Mouse (Mus musculus) WW6 (cell line): ENCODE measurements around the gene Ptprm.

ENCODE experiments used
- DNase-seq: peaks from one replicate; pipeline ENCODE4 v3.0.0-alpha.2; 2013; ENCODE audit warnings: low read depth, low spot score

Gene Ptprm

DNA sequence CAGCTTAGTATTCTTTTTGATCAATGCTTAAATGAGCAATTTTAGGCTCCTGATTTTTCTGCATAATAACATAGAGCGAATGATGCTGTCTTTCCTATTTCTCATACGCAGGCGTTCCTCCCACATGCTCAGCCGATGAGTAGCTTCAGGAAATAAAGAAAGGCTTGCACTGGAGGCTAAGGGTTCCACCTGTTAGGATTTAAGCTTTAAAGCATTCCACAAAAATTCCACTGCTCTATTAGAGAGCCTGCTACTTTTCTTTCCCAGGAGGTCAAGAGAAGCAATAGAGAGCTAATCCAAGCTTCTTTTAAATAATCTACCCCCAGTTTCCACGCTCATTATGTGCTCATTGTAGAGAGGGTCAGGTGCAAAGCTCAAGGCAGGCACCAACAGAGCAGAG lies 127.3 kb downstream of the Ptprm start:
- no peak for DNase-seq

DNA sequence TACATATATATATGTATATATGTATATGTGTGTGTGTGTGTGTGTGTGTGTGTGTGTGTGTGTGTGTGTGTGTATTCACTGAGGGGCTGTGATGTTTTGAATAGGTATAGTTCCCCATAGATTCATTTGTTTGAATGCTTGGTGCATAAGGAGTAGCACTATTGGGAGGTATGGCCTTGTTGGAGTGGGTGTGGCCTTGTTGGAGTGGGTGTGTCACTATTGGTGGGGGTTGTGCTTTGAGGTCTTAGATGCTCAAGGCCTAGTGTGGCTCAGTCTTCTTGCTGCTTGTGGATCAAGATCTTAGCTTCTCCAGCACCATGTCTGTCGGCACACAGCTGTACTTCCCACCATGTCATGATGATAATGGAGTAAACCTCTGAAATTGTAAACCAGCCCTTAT lies 138.9 kb downstream of the Ptprm start:
- DNase-seq, result no peak

DNA sequence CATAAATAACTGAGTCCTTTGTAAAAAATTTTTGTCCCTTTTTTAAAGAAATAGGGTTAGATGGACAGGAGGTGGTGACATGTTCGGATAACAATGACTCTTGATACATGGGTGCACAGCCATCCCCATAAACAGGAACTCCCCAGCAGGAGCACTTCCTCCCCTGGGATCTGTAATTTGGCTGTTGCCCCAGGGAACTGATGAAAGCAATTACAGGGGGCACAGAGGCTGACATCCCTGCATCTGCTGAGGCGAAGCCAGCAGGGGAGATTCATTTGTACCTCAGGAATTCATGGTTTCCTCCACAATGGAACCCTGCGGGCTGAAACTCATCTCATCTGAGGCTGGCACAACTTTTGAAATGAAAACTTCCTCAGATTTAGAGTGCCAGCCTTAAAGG lies 140.5 kb downstream of the Ptprm start:
- no peak for DNase-seq

DNA sequence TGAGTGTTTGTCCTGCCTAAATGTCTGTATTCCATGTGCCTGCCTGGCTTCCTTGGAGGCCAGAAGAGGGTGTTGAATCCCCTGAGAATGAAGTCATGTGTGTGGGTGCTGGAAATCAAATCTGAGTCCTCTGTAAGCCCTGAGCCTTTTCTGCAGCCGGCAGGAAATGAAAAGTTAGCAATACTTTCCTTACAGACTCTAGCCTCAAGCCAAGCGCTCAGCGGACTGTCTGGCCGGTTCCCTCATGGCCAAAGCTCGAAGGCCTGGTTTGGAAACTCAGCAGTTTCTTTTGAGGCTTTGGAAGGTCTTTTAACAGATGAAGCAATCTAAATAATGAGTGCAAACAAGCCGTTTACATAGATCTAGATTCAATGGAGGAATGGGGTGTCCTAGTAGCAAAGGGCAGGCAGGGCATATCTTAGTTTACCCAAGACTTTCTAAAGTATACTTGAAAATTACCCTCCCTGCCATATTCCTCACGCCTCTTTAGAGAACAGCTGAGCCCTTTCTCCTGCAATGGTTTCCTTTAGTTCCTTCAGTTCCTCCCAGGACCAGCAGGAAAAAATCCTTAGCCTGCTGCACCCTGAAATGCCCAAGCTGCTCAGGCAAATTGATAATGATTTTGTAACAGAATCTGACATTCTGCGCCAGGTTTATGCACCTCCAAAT lies 144.4 kb downstream of the Ptprm start:
- DNase-seq, result no peak

DNA sequence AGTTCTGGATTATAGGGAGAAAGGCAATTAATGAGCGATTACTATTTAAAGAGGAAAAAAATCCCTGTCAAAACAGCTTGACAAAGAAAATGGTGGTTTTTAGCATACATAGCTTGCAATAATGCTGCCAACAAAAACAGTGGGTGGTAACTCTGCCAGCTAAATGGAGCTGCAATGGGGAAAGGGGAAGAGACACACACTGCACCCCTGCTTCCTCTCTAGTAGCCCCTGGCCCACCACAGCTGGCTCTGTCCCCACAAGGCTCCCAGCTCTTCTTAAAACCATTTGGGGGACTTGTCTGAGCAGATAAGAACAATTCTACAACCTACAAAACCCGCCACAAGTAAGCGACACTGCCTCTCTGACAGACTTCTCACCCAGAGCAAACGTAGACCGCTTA lies 145.7 kb downstream of the Ptprm start:
- no peak for DNase-seq

DNA sequence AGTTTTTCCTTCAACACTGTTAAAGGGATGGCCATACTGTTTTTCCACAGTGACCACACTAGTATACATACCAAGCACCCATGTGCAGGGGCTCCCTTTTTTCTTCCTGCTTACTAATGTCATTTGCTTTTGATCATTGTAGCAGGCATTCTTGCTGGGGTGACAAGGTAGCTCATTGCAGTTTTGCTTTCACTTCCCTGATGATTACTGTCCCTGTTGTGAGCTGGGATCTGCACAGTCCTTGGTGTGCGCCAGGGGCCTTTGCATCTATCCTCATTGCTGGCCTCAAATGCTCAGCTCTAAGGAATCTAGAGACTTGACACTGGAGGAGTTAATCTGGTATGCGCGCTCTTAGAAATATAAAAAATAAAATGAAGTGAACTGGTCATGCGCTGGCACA lies 147.3 kb downstream of the Ptprm start:
- DNase-seq, result no peak

DNA sequence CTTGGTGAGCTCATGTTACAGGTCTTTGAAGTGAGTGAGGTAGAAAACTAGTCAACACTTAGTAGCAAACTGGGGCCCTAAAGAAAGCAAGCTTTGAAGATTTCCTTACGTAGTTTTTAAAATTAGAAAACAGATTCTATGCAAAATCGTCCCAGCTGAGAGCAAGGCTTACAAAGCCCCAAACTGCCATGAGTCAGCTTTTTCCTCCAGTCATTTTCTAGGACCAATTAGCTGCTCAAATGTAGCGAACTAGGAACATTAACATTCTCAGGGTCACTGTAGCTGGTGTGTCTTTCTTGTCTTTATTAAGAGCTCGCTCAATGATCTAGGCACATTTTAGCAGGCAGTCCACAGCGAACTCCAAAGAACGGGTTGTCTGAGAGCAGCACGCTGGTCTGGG lies 153.1 kb downstream of the Ptprm start:
- no peak for DNase-seq

DNA sequence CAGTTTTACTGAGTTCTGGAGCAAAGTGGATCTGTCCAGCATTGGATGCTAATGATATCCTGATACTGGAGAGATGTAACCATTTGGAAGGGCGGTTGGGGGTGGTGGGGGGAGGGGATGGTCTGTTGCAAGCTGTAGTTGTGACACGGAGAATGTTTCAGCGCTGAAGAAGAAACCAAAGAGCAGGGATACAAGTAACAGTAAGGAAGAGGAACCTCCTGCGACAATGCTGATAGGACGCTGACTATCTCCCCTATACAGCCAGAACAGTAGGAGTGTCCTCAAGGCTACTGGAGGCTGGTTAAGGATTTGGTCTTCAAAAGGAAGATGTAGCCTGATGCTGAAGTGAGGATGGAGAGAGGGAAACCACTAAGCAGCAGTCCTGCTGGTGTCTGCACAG lies 160.5 kb downstream of the Ptprm start:
- DNase-seq, result no peak

DNA sequence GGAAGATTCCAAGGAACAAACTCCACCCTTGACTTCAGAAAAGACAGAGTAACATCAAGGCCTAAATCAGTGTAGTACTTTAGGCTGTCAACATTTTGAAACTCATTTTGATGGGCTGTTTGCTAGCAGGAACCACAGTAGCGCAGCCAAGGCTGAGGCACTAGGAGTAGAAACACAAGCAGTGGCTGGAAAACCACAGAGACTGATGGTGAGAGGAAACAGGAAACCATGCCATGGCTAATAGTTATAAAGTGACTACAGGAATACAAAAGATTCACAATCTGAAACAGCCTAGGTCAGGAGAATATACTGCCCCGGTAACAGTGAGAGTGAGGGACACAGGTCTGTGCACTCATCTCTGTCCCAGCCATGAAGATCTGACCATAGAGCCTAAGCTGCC lies 165.7 kb downstream of the Ptprm start:
- DNase-seq, result no peak

DNA sequence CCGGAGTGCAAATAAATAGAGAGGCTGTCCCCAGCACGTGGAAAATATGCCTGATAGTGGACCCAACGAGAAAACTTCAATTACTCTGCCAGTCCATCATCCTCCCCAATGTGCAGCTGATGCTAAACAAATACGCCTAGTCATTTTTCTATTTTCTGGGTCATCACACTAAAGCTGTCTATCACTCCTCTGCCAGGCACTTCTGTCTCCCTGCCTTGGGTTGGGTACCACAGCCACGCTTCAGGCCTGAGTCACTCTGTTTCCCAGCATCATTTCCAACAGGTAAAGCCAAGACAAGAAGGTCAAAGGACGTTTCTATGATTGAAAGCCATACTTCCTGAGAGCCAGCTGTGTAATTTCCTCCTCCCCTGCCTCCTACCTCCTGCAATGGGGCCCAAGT lies 167.4 kb downstream of the Ptprm start:
- no peak for DNase-seq

DNA sequence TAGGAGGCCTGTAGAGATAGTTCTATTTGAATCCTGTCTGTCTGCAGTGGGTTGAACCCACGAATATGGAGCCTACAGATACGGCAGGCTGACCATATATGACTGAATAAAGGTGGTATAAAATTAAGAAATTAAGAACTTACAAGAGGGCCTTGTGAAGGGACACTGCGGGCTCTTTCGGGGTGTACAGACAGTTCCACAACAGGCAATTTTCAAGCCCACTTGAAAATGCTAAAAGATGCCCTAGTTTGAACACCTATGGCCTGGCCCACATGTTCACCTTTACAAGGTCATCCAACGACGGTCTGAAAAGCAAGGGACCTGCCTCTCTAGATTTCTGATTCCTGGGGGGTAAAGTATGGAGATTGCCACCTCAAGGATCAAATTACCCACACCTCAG lies 168.3 kb downstream of the Ptprm start:
- DNase-seq, result no peak

DNA sequence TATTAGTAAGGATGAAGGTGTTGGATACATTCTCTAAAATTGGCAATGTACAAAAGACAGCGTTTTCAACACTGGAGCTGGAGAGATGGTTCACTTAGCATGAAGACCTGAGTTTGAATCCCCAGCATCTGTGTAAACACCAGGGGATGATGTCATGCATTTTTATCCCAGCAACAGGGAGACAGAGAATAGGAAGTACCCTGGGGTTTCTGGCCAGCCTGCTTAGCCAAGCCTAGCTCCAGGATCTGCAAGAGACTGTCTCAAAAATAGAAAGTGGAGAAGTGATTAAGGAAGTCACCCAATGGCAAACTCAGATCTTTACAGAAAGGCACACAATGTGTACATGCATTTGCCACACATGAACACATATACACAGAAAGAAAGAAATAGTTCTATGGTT lies 174.8 kb downstream of the Ptprm start:
- no peak for DNase-seq

DNA sequence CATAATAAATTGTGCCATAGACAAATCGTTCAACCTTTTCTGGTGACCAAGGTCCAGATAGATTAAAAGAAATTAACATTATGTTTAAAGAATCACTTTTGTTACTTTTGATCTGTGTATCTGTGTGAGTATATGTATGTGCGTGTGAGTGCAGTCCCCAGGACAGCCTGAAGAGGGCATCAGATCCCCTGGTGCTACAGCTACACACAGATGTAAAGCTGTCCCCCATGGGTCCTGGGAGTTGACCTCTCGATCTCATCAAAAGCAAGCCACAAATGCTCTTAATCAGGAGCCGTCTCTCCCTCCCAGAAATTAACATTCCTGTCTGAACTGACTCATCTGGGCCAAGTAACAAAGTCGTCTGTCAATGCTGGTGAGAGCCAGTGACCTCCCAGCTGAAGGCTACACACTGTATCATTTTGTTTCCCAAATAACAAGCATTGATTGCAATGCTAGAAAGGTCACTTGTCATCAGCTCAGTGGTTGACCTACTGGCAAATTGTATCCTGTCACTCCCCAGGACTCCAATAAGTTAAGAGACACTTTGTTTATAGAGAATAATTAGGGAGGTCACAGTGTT lies 175.5 kb downstream of the Ptprm start:
- DNase-seq, result no peak

DNA sequence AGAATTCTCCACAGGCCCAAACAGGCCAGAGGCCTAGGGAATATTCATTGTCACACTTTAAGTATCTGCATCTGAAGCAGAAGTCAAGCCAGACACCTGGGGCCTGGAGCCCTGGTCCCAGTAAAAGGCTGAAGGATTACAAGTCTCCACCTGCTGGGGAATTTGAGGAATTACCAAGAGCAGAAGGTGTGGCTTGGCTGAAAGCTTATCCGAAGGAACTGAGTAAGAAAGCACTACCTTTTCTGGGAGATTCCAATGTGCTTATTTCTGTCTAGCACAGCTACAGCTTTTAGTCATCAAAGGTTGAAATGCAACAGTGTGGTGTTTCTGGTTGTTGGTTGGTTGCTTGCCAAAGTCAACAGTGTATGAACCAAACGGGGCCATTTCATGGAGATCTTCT lies 178.4 kb downstream of the Ptprm start:
- no peak for DNase-seq

DNA sequence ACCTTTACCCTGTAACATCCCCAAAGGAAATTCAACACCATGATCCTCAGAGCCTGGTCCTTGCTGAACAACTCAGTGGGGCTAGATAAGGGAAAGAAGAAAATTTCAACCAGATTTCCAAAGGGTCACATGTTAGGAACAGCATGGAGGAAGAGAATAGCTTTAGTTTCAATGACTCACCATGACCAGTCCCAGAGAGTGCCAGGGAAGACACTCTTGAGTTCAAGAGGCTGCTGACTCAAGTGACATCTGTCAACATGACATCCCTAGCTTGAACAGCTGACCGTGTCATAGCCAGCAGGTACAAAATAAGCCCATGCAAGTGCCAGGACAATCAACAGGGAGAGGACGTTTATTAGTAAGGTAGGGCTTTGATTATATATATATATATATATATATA lies 182.9 kb downstream of the Ptprm start:
- no peak for DNase-seq

DNA sequence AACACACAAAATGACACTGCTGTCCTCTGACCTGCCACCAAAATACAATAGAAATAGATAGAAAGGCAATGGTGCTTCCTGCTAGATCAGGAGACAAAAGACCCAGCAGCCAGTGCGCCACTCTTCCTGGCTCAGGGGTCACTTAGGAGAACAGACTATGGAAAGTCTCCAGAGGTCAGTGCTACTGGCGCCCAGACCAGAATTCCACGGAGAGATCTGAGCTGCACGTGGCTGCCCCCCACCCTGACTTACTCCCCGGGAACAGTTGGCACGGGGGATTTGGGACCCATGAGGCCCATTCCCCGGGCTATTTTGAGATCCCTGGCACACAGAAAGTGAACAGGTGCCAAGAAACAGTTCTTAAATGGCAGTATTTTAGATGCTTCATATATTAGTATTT lies 183.6 kb downstream of the Ptprm start:
- DNase-seq, result no peak

DNA sequence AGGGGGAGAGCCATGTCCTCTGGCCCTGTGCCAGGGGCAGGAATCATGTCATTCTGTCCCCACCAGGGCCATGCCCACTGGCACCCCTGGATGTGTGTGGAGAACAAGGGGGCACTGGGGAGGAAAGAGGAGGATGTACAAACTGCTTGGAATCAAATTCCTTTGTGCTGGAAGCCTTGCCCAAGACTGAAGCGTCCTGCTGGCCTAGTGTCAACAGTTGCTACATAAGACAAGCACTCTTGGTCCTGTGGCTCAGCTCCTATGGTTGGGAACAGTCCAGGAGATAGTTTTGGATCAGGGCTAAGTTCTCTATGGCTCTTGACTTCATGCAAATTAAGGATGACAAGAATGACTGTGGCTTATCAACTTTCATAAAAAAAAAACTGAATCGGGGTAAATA lies 188.4 kb downstream of the Ptprm start:
- no peak for DNase-seq

DNA sequence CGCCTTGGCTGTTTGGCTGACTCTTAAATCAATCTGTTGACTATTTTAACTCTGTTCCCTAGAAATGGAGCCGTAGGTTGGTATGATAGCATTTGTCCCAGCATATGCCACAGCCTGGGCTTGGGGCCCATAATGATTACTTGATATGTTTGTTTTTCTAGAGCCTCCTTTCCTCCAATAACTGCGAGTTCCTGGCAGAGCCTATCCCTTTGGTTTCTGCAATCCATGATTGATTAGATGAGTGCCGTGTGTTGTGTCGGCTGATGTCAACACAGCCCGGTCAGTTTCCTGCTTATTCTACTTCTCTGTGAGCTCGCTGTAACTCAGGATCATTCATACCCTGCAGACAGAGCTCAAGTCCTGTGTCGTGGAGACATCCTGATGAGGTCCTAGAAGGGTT lies 194.6 kb downstream of the Ptprm start:
- DNase-seq, result no peak

DNA sequence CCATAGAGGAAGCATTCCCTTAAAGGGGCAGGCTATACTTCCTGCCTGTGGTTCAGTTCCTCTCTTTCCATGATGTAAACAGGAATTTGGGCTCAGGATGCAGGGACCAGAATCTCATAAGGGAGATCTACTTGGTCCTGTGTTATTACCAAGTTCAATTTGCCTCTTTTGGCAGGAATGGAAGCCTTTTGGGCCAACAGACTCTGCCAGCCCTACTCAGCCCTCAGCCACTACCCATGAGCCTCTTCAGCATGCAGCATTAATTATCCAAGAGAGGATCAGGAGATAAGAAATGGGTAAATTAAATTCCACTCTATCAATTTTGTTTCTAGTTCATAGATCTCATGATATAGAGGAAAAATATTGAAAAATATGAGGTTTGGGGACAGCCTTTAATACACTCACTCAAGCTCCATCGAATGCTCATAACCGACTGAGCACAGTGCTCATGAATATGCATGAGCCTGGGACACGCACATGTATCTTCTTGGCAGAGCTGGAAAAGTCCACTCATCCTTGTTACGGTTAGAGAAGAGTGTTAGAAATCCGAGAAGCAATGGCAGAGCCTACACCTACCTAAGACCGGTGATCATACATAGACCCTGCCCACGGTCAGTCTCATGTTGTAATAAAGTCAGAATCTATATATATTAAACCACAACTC lies 197.0 kb downstream of the Ptprm start:
- no peak for DNase-seq

DNA sequence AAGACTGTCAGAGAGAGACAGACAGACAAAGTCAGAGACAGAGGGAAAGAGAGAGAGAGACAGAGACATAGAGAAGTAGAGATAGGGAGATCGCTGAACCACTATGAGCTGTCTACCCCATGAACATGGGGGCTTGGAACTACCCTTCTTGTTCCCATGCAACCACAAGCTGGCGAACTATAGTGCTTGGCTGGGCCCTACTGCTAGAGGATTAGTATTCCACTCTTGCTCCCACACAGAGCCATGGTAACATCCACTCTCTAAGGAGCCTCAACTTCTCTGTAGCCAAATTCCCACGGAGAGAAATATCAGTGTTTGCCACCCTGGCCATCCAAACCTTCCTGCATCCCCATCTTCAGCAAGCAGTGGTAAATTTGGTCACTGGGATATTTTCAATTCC lies 202.0 kb downstream of the Ptprm start:
- DNase-seq, result no peak

DNA sequence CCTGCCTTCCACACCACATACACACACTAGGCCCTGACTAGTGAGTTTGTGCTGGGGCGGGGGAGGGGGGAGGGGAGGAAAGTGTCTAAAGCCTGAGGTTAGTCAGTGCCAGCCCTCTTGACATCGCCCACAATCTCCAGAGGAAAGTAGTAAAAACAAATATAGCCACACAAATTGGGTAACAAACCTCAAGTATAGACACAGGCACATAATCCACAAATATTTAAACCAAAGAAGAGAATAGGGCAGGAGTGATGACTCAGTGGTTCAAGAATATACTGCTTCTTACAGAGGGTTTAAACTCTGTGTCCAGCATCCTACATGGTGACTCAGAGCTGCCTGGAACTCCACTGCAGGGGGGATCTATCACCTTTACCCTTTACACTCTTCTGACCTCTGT lies 203.8 kb downstream of the Ptprm start:
- no peak for DNase-seq

DNA sequence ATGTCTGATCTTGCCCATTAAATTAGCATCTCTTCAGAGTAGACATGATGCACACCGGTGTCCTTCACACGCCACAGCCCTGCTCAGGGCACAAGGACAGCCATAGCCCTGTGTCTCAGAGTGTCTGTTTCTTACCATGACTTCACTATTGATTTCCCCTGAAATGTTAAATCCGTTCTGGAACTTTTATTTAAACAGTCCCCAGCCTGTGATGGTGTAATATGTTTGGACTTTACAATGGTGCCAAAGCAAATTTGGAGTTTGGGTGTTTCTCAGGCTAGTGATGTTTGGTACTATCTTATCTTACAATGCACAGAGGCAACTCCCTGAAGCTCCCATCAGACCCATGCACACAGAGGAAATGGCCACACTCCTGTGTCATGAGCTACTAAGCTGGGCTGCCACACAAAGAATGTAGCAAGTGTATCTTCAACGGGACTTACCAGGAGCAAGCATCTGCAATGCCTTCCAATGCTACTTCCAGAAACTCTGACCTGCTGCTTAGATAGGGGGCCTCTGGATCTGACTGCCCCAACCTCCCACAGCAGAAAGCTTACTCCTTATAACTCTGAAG lies 212.0 kb downstream of the Ptprm start:
- DNase-seq, result no peak

DNA sequence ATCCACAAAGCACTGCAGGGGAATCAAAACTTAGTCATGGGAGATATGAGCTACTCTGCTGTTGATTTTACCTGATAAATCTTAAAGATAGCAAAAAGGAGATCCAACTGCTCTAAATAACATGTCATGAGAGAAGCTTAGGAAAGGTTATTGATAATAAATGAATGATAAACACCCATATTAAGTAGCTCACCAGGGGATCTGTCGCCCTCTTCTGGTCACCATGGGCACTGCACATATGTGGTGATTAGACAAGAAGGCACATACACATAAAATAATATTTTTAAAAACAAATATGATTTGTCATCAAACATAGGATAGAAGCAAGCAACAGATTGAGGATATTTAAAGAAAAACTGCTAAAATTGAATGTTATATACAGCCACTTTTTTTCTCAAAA lies 213.8 kb downstream of the Ptprm start:
- no peak for DNase-seq
